Mouse (Mus musculus): Measurements from ENCODE around the gene Vars. TPM values are rescaled to one million over a fixed set of nuclear protein-coding genes. Genes with fewer than 3 reads are reported as not detected.
"Not testable (repeated sequence)": the region's sequence is repeated elsewhere in the genome, so short reads cannot be mapped to it uniquely, and the experiment has no call there.

Gene Vars
- total RNA-seq (2021), result 10 to 100 TPM; 45.1 to 50.1 TPM

GRCm38 (mm10) chr17:35000717-35001451, at the start of gene Vars:
Vars (plus strand) TSS chr17:35000987.
- peak; percentile 85 to 86 for DNase-seq

- no peak for DNase-seq
Measured at GRCm38 (mm10) chr17:34951636-34952377, 49.0 kb upstream of the Vars start.

DNA sequence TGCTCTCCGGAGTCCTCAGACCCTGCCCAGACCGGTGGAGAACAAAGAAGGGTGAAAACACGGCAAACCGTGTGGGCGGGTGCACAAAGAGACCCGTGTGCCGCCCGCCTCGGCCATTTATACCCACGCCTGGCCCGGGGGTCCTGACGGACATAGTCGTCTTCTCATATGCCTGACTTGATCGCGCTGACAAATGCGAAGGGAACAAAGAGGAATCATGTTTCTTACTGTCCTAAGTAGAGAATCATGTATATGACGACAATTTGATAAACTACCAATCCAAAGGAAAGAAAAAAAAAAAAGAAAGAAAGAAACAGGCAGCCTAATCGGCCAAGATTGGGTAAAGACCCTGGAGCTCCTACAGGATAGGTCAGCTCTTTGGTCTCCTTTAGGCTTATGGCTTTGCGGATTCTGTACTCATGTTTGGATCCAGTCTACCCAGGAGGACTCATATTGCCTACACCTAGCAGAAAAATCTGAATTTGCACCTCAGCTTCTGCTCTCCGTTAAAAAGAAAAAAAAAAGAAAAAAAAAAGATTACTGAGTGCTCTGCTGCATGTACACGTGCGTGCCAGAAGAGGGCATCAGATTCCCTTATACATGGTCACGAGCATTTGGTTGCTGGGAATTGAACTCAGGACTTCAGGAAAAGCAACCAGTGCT, 48.3 kb upstream of the Vars start:
- peak; percentile 74 to 76 for DNase-seq

DNA sequence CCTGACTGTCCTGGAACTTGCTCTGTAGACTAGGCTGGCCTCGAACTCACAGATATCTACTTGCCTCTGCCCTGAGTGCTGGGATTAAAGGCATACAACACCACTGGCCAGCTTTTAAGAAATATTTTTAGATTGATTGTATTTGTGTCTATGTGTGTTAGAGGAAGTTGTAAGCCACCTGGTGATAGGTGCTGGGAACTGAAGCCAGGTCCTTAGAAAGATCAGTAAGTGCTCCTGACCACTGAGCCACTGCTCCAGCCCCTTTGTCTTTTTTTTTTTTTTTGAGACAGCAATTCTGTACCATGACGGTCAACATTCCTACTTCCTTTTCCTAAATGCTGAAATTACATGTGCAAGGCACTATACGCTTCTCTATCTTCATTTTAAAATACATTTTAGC, 47.5 kb upstream of the Vars start:
- no peak for DNase-seq

- DNase-seq, result no peak
Measured at GRCm38 (mm10) chr17:34953904-34954303, 46.9 kb upstream of the Vars start.

DNA sequence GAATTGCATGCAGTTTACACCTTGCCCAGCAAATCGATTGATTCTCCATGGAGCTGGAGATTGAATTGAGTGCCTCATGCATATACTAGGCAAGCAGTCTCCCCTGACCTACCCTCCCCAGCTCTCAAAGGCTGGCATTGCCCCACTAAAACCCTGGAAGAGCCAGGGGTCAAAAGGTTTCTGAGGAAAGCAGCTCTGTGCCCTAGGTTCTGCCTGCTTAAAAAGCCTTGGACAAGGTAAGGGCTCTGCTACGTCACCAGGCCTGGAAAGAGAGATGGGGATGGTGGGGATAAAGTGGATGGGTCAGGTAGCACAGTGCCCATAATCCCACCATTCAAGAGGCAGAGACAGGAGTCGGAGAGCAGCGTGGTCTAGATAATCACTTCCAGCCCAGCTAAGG, 46.0 kb upstream of the Vars start:
- no peak for DNase-seq

- no peak for DNase-seq
Measured at GRCm38 (mm10) chr17:34955884-34956283, 44.9 kb upstream of the Vars start.

GRCm38 (mm10) chr17:34956340-34956739, 44.4 kb upstream of the Vars start:
- DNase-seq, result no peak

DNA sequence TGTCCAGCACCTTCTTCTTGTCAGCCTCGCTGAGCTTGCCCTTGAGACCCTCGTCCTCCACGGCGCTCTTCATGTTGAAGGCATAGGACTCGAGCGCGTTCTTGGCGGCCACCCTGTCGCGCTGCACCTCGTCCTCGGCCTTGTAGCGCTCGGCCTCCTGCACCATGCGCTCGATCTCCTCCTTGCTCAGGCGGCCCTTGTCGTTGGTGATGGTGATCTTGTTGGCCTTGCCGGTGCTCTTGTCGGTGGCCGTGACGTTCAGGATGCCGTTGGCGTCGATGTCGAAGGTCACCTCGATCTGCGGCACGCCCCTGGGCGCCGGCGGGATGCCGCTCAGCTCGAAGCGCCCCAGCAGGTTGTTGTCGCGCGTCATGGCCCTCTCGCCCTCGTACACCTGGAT, 43.5 kb upstream of the Vars start:
- not testable (repeated sequence) for DNase-seq

GRCm38 (mm10) chr17:34957966-34958365, 42.8 kb upstream of the Vars start:
- not testable (repeated sequence) for DNase-seq

GRCm38 (mm10) chr17:34958734-34959129, 42.1 kb upstream of the Vars start:
- DNase-seq, result not testable (repeated sequence)

- peak; percentile 83 to 85 for DNase-seq
Measured at GRCm38 (mm10) chr17:34959130-34959778, 41.5 kb upstream of the Vars start, which contains the start of gene Hspa1b. Hspa1b (minus strand) TSS chr17:34959238.

GRCm38 (mm10) chr17:34959881-34960515, 40.8 kb upstream of the Vars start:
- no peak for DNase-seq

DNA sequence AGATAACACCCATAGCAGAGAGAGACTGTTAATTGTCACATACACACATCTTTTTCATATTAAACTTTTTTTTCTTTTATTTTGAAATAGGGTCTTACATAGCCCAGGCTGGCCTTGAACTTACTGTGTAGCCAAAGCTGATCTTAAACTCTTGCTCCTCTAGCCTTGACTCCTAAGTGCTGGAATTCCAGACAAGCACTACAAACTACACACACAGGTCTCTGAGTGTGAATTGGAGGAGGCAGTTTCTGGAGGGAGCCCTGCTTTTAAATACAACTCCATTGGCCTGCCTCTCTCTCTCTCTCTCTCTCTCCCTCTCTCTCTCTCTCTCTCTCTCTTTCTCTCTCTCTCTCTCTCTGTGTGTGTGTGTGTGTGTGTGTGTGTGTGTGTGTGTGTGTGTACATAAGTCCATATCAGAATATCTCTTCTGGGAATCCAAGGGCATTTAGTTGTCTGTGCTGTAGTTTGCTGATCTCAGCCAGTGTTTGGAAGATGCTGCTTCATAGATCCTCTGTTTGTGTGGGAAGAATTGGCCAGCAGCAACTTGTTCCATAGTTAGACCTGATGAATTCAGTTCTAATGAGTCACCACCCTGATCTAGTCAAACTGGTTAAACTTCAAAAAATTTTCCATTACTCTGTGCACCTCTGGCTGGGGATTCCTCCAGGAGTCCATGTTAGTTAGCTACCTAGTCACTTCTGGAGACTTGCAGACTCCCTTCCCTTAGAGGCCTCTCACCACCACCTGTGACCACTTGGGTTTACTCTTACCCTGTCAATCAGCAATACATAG, 39.9 kb upstream of the Vars start:
- DNase-seq, result no peak

GRCm38 (mm10) chr17:34962125-34962524, 38.7 kb upstream of the Vars start:
- no peak for DNase-seq

DNA sequence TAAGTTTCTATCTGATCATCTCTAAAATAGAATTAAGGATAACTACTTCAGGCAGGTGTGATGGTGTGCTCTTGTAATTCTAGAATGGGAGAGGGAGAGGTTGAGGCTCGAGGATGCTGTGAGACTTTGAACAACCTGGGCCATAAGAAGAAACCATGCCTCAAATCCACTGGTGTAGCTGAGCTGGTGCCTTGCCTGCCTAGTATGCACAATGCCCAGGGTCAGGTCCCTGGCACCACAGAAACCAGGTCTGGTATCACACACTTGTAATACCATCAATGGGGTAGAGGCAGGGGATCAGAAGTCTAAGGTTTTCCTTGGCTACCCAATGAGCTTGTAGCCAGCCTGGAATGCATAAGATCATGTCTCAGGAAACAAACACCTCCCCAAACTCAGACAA, 37.9 kb upstream of the Vars start:
- no peak for DNase-seq

DNA sequence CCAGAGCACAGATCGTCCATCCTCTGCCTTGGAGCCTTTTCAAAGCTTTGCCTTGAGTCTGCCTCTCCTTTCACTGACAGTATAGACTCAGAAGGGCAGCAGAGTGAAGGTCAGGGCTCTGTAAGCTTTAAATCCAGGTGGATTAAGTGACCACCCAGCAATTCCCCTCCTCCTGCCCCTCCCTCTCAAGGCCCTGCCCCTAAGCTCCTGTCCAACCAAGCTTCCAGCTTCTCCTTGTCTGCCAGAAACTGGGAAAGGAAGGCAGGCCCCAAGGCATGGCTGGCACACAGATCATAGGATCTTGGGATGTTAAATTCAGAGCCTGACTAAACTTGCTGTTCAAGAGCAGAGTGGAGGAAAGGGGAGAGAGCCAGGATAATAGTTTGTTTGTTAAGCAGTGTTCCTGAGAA, 36.1 kb upstream of the Vars start:
- no peak for DNase-seq

DNA sequence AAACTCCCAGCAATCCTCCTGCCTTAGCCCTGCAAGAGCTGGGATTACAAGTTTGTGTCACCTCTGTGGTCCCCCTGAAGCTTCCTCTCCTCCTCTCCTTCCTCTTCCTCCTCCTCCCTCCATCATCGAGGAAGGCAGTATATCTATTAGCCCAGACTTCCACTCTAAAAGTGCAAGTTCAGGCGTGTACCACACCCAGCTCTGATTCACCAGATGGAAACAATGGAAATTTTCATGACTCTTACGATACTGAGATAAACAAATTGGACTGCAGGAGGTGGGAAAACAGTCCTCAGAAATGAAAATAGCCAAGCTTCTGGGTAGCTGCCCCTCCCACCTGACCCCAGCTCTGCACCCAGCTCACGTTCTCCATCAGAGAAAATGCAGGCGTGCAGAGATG, 35.2 kb upstream of the Vars start:
- DNase-seq, result no peak

GRCm38 (mm10) chr17:34969822-34970221, 31.0 kb upstream of the Vars start, which contains the start of gene Gm20481:
Gm20481 (plus strand) TSS chr17:34969912.
- DNase-seq, result not testable (repeated sequence)

- DNase-seq, result not testable (repeated sequence)
Measured at GRCm38 (mm10) chr17:34970850-34971249, 29.9 kb upstream of the Vars start.

DNA sequence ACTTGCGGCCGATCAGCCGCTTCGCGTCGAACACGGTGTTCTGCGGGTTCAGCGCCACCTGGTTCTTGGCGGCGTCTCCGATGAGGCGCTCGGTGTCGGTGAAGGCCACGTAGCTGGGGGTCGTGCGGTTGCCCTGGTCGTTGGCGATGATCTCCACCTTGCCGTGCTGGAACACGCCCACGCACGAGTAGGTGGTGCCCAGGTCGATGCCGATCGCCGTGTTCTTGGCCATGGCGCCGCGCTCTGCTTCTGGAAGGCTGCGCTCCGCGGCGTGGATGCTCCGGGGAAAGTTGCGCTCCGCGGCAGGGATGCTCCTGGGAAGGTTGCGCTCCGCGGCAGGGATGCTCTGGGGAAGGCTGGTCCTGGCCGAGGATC, 29.1 kb upstream of the Vars start:
- DNase-seq, result not testable (repeated sequence)
